Mouse (Mus musculus): Measurements from ENCODE around the gene Sp7. TPM values are rescaled to one million over a fixed set of nuclear protein-coding genes. Genes with fewer than 3 reads are reported as not detected.

Gene Sp7
- polyA plus RNA-seq, 1 experiment from 2014 or later = 0.95 TPM

GRCm38 (mm10) chr15:102355871-102356441 lies 11.0 kb downstream of the Sp7 start:
- no peaks in the 10 kb centered on the region for H3K36me3 ChIP-seq
- peak overlapping the region; percentile 67 for H3K27ac ChIP-seq (replicated peaks)
- peaks cover 48% of the 10 kb centered on the region for H3K27me3 ChIP-seq (replicated peaks)
- peaks cover 36% of the 10 kb centered on the region for H3K4me1 ChIP-seq
- peak overlapping the region; percentile 98 for H3K4me2 ChIP-seq
- under 1% methylated on average over 38 of the region's 38 CpGs for WGBS
- peak; percentile 46; the same call in 1 of the 2 replicates for ATAC-seq (ENCODE audit: low FRiP score)
- H3K4me3 ChIP-seq (replicated peaks) = peak overlapping the region; percentile 50
- H3K9me3 ChIP-seq (replicated peaks) = no peaks in the 10 kb centered on the region
- H3K9ac ChIP-seq (replicated peaks) = peak overlapping the region; percentile 57

DNA sequence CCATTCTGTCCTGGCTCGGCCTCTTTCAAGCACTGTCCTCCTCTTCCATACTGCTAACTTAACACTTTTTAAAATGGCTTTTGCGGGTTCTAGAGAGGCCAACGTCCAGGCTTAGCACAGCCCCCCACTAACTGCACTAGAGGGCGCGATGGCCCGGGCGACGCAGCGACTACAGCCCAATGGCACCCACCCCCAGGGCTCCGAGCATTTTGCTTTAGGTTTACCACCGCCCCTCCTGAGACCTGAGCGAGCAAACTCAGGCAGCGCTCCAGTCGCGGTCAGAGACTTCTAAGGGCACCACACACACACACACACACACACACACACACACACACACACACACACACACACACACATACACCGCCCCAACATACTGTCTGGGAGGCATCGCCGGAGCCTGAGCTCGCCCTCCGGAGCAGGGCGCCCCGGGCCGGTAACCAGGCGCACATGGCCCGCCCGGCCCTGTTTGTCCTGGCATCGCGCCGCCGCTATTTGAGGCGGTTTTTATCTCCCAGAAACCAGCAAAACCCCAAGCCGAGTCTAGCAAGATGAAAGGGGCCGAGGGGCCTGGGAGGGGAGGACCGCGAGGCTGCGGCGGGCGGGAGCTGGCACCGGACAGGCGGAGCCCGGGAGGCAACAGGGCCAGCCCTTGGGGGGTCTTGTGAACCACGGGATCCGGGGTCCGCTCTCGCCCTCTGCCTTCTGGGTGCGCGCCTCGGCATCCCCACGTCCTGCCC lies 11.7 kb downstream of the Sp7 start:
- H3K27me3 ChIP-seq (replicated peaks) = peaks cover 46% of the 10 kb centered on the region
- ATAC-seq (ENCODE audit: low FRiP score) = 0 out of 2 replicates have a peak, but pooled peaks have one; percentile 28
- WGBS = under 1% methylated on average over 41 of the region's 49 CpGs

DNA sequence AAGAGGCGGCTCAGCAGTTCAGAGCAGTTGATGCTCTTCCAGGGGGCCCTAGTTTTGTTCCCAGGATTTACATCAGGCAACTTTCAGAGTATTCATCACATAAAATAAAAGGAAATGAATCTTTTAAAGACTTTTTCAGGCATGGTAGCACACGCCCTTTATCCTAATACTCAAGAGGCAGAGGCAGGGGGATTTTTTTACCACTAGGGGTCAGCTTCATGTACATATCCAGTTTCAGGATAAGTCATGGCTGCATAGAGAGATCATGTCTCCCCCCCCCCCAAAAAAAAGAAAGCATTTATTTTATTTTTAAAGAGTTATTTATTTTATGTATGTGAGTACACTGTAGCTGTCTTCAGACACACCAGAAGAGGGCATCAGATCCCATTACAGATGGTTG lies 13.0 kb downstream of the Sp7 start:
- Histone ChIP-seq H3K27ac (replicated peaks) (no peak overlapping the region), H3K36me3 (no peaks in the 10 kb centered on the region), H3K27me3 (replicated peaks) (peaks cover 33% of the 10 kb centered on the region), H3K4me1 (peaks cover 42% of the 10 kb centered on the region), H3K9me3 (replicated peaks) (no peaks in the 10 kb centered on the region), H3K4me3 (replicated peaks) (no peak overlapping the region), H3K4me2 (no peak overlapping the region), H3K9ac (replicated peaks) (no peak overlapping the region)
- ATAC-seq (ENCODE audit: low FRiP score) = no peak
- 94% methylated on average over 2 of the region's 2 CpGs for WGBS

More for the DNA sequence above, 11.7 kb downstream of the Sp7 start:
- H3K9ac ChIP-seq (replicated peaks) = peak overlapping the region; percentile 57
- peak overlapping the region; percentile 50 for H3K4me3 ChIP-seq (replicated peaks)
- peak overlapping the region; percentile 98 for H3K4me2 ChIP-seq
- H3K9me3 ChIP-seq (replicated peaks) = no peaks in the 10 kb centered on the region
- H3K36me3 ChIP-seq = no peaks in the 10 kb centered on the region
- peak overlapping the region; percentile 67 for H3K27ac ChIP-seq (replicated peaks)
- H3K4me1 ChIP-seq = peaks cover 37% of the 10 kb centered on the region

GRCm38 (mm10) chr15:102352177-102352576 lies 14.8 kb downstream of the Sp7 start:
- WGBS = 66% methylated on average over 2 of the region's 2 CpGs
- Histone ChIP-seq H3K4me3 (replicated peaks) (no peak overlapping the region), H3K36me3 (no peaks in the 10 kb centered on the region), H3K4me2 (no peak overlapping the region), H3K27me3 (replicated peaks) (peaks cover 15% of the 10 kb centered on the region), H3K9ac (replicated peaks) (no peak overlapping the region), H3K27ac (replicated peaks) (no peak overlapping the region), H3K4me1 (peaks cover 30% of the 10 kb centered on the region), H3K9me3 (replicated peaks) (no peaks in the 10 kb centered on the region)
- ATAC-seq (ENCODE audit: low FRiP score) = no peak

- 14% methylated on average over 11 of the region's 11 CpGs for WGBS
- Histone ChIP-seq H3K27me3 (replicated peaks) (0 out of 2 replicates have a peak, but pooled peaks cover 3% of the 10 kb centered on the region), H3K4me2 (peak overlapping the region; percentile 86), H3K27ac (replicated peaks) (peak overlapping the region; percentile 74), H3K4me3 (replicated peaks) (peak overlapping the region; percentile 86), H3K4me1 (peaks cover 23% of the 10 kb centered on the region), H3K9me3 (replicated peaks) (no peaks in the 10 kb centered on the region), H3K9ac (replicated peaks) (peak overlapping the region; percentile 44), H3K36me3 (peaks cover 9% of the 10 kb centered on the region; the same call in 1 of the 2 replicates)
- ATAC-seq (ENCODE audit: low FRiP score) = peak; percentile 43; the same call in 1 of the 2 replicates
Measured at GRCm38 (mm10) chr15:102350942-102351291, 16.1 kb downstream of the Sp7 start.

DNA sequence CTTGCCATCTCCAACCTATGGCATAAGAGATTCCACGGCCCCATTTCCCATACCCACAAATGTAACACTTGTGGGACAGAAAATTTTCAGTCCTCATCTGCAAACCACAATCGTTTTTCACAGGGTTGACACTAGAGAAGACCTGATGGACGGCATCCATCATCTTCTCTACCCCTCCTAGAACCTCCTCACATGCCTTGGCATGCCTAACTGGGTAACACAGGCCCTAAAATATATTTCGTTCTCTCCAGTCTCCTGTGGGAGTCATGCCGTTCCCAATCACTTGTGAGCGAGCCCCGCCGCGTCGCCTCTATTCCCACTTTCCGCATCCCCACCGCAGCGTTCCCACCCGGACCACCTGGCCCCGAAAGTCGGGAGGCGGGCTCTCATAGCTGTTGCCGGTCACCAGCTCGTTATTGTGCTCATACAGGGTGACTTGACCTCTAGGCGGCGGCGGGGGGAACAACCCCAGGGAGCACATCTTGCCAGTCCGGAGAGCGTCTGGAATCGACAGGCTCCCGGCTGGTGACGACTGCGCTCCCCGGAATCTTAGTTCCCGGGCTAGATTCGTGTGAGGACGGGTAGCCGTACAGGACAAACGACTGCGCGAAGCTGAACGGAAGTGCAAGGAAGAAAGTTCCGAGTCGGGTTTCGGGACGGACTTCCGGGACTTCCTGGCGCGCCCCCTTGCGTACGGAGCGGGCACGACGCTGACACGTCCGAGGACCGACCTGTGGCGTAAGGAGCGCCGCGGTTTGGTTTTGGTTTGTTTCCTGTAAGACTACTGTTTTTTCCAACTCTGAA lies 16.6 kb downstream of the Sp7 start, which contains the start of gene Aaas:
Gene Aaas, minus strand, starts transcription at position 634 of the 804 bp plus-strand sequence.
- no peaks in the 10 kb centered on the region for H3K27me3 ChIP-seq (replicated peaks)
- H3K4me3 ChIP-seq (replicated peaks) = peak within 1 kb of the TSS; percentile 86
- H3K4me2 ChIP-seq = peak within 1 kb of the TSS; percentile 86
- H3K27ac ChIP-seq (replicated peaks) = peak within 1 kb of the TSS; percentile 77
- H3K36me3 ChIP-seq = peaks cover 13% of the 10 kb centered on the region; the same call in 1 of the 2 replicates
- peaks cover 17% of the 10 kb centered on the region for H3K4me1 ChIP-seq
- under 1% methylated on average over 56 of the region's 56 CpGs for WGBS
- H3K9me3 ChIP-seq (replicated peaks) = no peaks in the 10 kb centered on the region
- peak within 1 kb of the TSS; percentile 75 for H3K9ac ChIP-seq (replicated peaks)
- peak; percentile 90 for ATAC-seq (ENCODE audit: low FRiP score)

DNA sequence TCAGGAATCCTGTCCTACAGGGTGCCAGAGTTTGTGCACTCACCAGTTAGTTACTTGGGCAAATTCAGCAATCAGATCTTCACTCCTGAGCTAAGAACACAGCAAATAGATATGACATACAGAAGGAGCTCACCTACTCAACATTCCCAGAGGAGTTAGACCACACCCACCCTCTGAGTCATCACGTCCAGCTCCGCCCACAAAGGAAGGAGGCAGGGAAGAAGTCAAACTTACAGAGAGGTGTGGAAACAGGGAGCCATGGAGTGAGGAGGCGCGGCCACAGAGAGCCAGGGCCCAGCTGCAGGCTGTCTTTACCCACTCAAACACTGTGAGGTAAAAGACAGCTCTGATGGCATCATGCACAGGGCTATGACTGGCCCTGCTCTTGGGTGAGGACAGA lies 20.5 kb downstream of the Sp7 start:
- no peak for ATAC-seq (ENCODE audit: low FRiP score)
- WGBS = 79% methylated on average over 4 of the region's 4 CpGs
- no peaks in the 10 kb centered on the region for H3K27me3 ChIP-seq (replicated peaks)

DNA sequence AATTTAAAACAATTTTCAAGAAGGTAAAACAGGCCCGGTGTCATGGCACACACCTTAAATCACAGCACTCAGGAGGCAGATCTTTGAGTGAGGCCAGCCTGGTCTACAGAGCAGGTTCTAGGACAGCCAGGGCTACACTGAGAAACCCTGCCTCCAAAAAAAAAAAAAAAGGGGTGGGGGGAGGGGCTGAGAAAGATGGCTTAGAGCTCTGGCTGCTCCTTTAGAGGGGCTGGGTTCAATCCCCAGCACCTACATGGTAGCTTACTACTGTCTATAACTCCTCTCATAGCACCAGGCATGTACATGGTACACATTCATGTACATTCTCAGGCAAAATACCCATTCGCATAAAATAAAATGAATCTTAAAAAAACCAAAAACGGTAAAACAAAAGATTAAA lies 22.5 kb downstream of the Sp7 start:
- Histone ChIP-seq H3K36me3 (peaks cover 30% of the 10 kb centered on the region; the same call in 1 of the 2 replicates), H3K4me2 (no peak overlapping the region), H3K27me3 (replicated peaks) (no peaks in the 10 kb centered on the region), H3K4me3 (replicated peaks) (no peak overlapping the region), H3K4me1 (no peaks in the 10 kb centered on the region), H3K27ac (replicated peaks) (no peak overlapping the region), H3K9ac (replicated peaks) (no peak overlapping the region), H3K9me3 (replicated peaks) (no peaks in the 10 kb centered on the region)
- no peak for ATAC-seq (ENCODE audit: low FRiP score)
- 93% methylated on average over 3 of the region's 3 CpGs for WGBS

More for the DNA sequence above, 20.5 kb downstream of the Sp7 start:
- no peak overlapping the region for H3K9ac ChIP-seq (replicated peaks)
- no peak overlapping the region for H3K27ac ChIP-seq (replicated peaks)
- no peak overlapping the region for H3K4me2 ChIP-seq
- H3K9me3 ChIP-seq (replicated peaks) = no peaks in the 10 kb centered on the region
- H3K4me1 ChIP-seq = peaks cover 10% of the 10 kb centered on the region
- H3K4me3 ChIP-seq (replicated peaks) = no peak overlapping the region
- H3K36me3 ChIP-seq = peaks cover 19% of the 10 kb centered on the region; the same call in 1 of the 2 replicates

DNA sequence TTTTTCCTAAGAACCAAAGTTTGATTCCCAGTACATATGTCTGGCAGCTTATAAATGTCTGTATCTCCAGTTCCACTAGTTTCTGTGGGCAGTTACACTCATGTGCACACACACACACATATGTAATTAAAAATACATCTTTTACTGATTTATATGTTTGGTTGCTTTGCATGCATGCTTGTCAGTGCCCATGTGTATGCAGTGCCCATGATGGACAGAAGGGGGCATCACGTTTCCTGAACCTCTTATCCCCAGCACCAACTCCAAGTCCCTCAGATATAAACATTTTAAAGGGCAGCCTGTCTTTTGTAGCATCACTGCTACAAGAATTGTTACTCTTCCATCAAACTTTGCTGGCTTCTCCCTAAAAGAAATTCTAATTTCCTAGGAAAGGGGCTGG lies 25.4 kb downstream of the Sp7 start:
- no peak overlapping the region for H3K27ac ChIP-seq (replicated peaks)
- peaks cover 54% of the 10 kb centered on the region for H3K36me3 ChIP-seq
- 6% methylated on average over 1 of the region's 1 CpGs for WGBS
- no peak overlapping the region for H3K4me3 ChIP-seq (replicated peaks)
- no peak for ATAC-seq (ENCODE audit: low FRiP score)
- H3K4me2 ChIP-seq = no peak overlapping the region
- H3K9ac ChIP-seq (replicated peaks) = no peak overlapping the region
- H3K4me1 ChIP-seq = no peaks in the 10 kb centered on the region
- no peaks in the 10 kb centered on the region for H3K9me3 ChIP-seq (replicated peaks)
- H3K27me3 ChIP-seq (replicated peaks) = no peaks in the 10 kb centered on the region

DNA sequence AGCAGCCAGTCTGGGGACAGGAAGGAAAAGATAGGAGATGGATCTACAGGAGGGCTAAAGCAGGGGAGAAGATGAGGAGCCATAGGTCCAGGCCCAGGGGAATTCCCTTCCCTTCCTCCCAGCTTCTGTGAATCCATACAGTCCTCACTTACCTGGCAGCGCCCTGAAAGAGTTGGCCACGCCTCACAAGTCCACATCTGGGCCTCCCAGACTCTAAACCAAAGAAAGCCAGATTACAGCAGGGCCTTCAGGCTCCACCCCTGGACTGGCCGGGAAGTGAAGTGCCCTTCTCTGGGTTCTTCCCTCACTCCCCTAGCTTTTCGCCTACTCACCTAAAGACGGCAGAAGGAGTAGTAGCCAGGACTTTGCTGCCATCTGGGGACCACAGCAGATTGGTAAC lies 27.4 kb downstream of the Sp7 start:
- 78% methylated on average over 5 of the region's 5 CpGs for WGBS

GRCm38 (mm10) chr15:102336946-102337345 lies 30.0 kb downstream of the Sp7 start:
- Histone ChIP-seq H3K9me3 (replicated peaks) (no peaks in the 10 kb centered on the region), H3K27ac (replicated peaks) (no peak overlapping the region), H3K27me3 (replicated peaks) (no peaks in the 10 kb centered on the region), H3K4me2 (no peak overlapping the region), H3K4me1 (peaks cover 21% of the 10 kb centered on the region), H3K36me3 (peaks cover 76% of the 10 kb centered on the region), H3K4me3 (replicated peaks) (no peak overlapping the region), H3K9ac (replicated peaks) (no peak overlapping the region)
- WGBS = 95% methylated on average over 4 of the region's 4 CpGs
- ATAC-seq (ENCODE audit: low FRiP score) = no peak

More for the DNA sequence above, 27.4 kb downstream of the Sp7 start:
- H3K27me3 ChIP-seq (replicated peaks) = no peaks in the 10 kb centered on the region
- no peak overlapping the region for H3K27ac ChIP-seq (replicated peaks)
- no peak for ATAC-seq (ENCODE audit: low FRiP score)
- no peak overlapping the region for H3K9ac ChIP-seq (replicated peaks)
- no peaks in the 10 kb centered on the region for H3K9me3 ChIP-seq (replicated peaks)
- H3K4me2 ChIP-seq = no peak overlapping the region
- no peaks in the 10 kb centered on the region for H3K4me1 ChIP-seq
- peaks cover 60% of the 10 kb centered on the region for H3K36me3 ChIP-seq
- H3K4me3 ChIP-seq (replicated peaks) = no peak overlapping the region
